Mouse (Mus musculus) duodenum, adult 2 months (tissue): ENCODE measurements around the gene Nsun5. TPM values are rescaled to one million over a fixed set of nuclear protein-coding genes. Genes with fewer than 3 reads are reported as not detected.

ENCODE experiments used
- polyA plus RNA-seq: library from polyadenylated mRNA; depleted of rRNA; stranded (reverse); fragments of >200 nt; gene quantifications from 2 replicates; pipeline ENCODE4 v1.2.3, GENCODE M21; 2012; ENCODE audit warnings: low replicate concordance; rRNA removed

Nsun5 gene
- 16.7 and 21.1 TPM in 2 replicates for polyA plus RNA-seq

DNA sequence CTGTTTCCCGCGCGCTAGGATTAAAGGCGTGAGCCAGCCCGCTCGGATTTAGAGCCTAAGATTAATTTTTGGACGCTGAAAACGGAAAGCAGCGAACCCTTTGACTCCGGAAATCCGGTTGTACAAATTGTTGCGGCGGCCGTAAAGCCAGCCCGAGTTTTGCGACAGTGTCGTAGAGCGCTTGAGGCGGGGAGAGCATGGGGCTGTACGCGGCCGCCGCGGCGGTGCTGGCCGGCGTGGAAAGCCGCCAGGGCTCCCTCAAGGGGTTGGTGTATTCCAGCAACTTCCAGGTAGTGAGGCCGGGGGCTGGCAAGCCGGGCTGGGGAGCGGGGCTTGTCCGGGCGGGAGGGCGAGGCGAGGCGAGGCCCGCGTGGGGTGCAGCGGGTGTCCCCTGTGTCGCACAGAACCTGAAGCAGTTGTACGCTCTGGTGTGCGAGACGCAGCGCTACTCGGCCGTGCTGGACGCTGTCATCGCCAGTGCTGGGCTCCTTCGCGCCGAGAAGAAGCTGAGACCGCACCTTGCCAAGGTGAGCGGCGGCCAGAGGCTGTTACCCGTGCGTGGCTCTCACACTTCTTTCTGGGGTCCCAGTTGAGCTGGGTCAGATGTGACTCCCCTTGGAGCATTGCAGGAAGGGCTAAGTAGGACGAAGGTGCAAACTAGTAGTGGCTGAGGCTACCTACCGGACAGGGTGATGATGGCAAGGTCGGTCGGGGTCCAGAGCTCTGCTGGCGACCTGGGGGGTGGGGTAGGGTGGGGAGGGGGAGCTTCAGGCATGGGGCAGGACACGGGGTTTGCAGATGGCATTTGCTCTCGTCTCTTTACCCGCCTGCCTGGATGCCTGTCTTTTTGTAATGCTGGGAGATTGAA lies at the start of gene Nsun5:
Gene Nsun5 (plus strand): TSS at position 167 of the 868 bp plus-strand sequence.

GRCm38 (mm10) chr5:135349862-135350261 lies 19.9 kb upstream of the Nsun5 start, which contains the start of gene Fkbp6:
Gene Fkbp6, minus strand, starts transcription at chr5:135350044.

DNA sequence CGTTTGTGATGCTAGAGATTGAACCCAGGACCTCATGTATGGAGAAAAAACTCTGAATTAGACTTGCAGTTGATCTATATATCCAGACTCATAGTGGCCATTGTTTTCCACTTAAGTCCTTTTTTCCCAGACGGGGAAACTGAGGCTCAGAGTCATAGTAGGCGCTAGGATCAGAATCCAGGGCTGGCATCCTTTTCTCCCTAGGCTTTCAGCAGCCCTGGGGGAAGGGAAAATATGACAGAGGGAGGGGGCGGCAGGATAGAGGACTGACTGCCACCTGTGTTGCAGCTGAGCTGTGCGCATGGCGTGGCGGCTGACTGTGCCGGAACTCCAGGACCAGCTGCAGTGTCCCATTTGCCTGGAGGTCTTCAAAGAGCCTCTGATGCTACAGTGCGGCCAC lies 16.8 kb upstream of the Nsun5 start, which contains the start of gene Trim50:
Gene Trim50 (plus strand): TSS at position 301 of the 400 bp plus-strand sequence.

DNA sequence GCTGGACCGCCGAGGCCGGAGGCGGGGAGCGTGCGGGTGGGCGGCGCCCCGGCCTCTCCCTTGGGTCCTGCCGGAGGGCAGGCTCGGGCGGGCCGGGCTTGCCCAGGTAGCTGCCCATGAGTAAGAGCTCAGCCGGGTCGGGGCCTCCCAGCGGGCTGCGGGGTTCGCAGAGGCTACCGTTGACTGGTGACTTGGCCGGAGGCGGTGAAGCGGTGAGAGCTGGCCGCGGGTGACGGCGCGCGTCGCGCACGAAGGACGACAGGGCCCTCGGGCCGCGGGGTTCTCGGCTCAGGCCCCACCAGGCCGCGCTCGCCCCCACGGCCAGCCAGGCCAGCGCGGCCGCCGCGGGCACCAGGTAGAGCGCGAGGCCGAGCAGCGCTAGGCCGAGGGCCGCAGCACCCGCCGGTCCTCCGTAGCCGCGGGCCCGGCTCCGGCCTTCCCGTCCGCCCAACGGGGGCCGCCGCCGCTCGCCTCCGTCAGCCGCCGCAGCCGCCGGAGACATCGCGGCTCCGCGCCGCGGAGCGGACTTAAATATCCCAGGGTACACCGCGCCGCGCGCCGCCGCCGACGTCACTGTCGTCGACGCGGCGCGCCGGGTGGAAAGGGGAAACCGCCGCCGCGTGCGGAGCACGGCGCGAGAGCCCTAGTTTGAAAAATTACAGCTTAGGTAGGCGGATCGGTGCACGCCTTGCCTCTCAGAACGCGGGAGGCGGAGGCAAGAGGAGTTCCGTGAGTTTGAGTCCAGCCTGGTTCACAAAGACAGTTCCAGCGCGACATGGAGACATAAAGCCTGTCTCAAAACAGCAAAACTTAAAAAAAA lies 24.5 kb downstream of the Nsun5 start, which contains the start of gene Pom121:
Gene Pom121 (minus strand): TSS at position 543 of the 820 bp plus-strand sequence.

Other genes starting within 250 kb of the Nsun5 start
- 4.3 and 6.7 TPM in 2 replicates for gene Tbl2, start 220.3 kb upstream of the Nsun5 start, polyA plus RNA-seq
- 33.0 and 36.1 TPM in 2 replicates for gene Bcl7b, start 201.7 kb upstream of the Nsun5 start, polyA plus RNA-seq
- gene Baz1b, start 182.7 kb upstream of the Nsun5 start, polyA plus RNA-seq, result 12.7 and 13.0 TPM in 2 replicates
- gene Fzd9, start 118.7 kb upstream of the Nsun5 start, polyA plus RNA-seq, result 3.7 and 4.7 TPM in 2 replicates
- gene Fkbp6, start 19.9 kb upstream of the Nsun5 start, polyA plus RNA-seq, result not detected in 2 replicates
- 1.1 TPM in 1 of 2 replicates, not detected in the other for gene Trim50, start 16.7 kb upstream of the Nsun5 start, polyA plus RNA-seq
- 22.4 and 25.2 TPM in 2 replicates for gene Pom121, start 24.6 kb downstream of the Nsun5 start, polyA plus RNA-seq
- 2.6 and 5.7 TPM in 2 replicates for gene Hip1, start 175.2 kb downstream of the Nsun5 start, polyA plus RNA-seq
- gene Ccl26, start 193.6 kb downstream of the Nsun5 start, polyA plus RNA-seq, result not detected in 2 replicates
- 4.2 TPM in 1 of 2 replicates, not detected in the other for gene Ccl24, start 203.1 kb downstream of the Nsun5 start, polyA plus RNA-seq